Mouse (Mus musculus) hindbrain, postnatal 0 days (tissue): ENCODE results near the gene Cyp2d10. TPM values are rescaled to one million over a fixed set of nuclear protein-coding genes. Genes with fewer than 3 reads are reported as not detected.

Experiments
- ATAC-seq: fragments of 200-750 bp; cut with Nextera tagmentation; 2 replicates; pipeline ENCODE4 v1.8.0; 2017; ENCODE audit warnings: mild to moderate bottlenecking, moderate TSS enrichment, moderate library complexity
- DNase-seq: peaks from one replicate; pipeline ENCODE4 v3.0.0-alpha.2; 2015; ENCODE audit warnings: low spot score
- H3K27ac ChIP-seq: fragments of 300-500 bp; sonication (generic); 2 replicates; pipeline ENCODE4 v1.5.1; 2014; ENCODE audit warnings: mild to moderate bottlenecking
- H3K27me3 ChIP-seq: fragments of 300-500 bp; sonication (generic); 2 replicates; pipeline ENCODE4 v1.6.1; 2014; ENCODE audit warnings: low read length, mixed read lengths; ENCODE audit not compliant: insufficient read depth
- H3K36me3 ChIP-seq: fragments of 300-500 bp; sonication (generic); 2 replicates; pipeline ENCODE4 v1.6.1; 2014; ENCODE audit warnings: low read length, mixed read lengths; ENCODE audit not compliant: insufficient read depth
- H3K4me1 ChIP-seq: fragments of 300-500 bp; sonication (generic); 2 replicates; pipeline ENCODE4 v1.6.1; 2014; ENCODE audit warnings: antibody characterized with exemption, low read length, mixed read lengths; ENCODE audit not compliant: insufficient read depth
- H3K4me2 ChIP-seq: fragments of 300-500 bp; sonication (generic); 2 replicates; pipeline ENCODE4 v1.6.1; 2014; ENCODE audit warnings: low read depth, mild to moderate bottlenecking, low read length, moderate library complexity, mixed read lengths
- H3K4me3 ChIP-seq: fragments of 300-500 bp; sonication (generic); 2 replicates; pipeline ENCODE4 v1.5.1; 2014; ENCODE audit warnings: low read length
- H3K9ac ChIP-seq: fragments of 300-500 bp; sonication (generic); replicated peaks from 2 replicates; pipeline ENCODE4 v1.6.1; 2014; ENCODE audit warnings: mild to moderate bottlenecking, low read length, moderate library complexity, mixed read lengths
- H3K9me3 ChIP-seq: fragments of 300-500 bp; sonication (generic); 2 replicates; pipeline ENCODE4 v1.6.1; 2016; ENCODE audit warnings: low read length, mixed read lengths
- CTCF ChIP-seq: IDR thresholded peaks from 2 replicates; pipeline ENCODE4 v1.5.1; 2016; ENCODE audit warnings: antibody characterized with exemption, control low read depth, low read depth
- WGBS: fragments of 180-500 bp; shearing (Covaris S2); extraction: QIAGEN DNeasy Blood & Tissue Kit; methylation state at CpG from one replicate; pipeline ENCODE4 v1.1.7; 2014; 5-methylcytosine and 5-hydroxymethylcytosine counted together
- polyA plus RNA-seq: library from polyadenylated mRNA; unstranded; fragments of >200 nt; fragmentation: Nextera tagmentation; extraction: Ambion mirVana; gene quantifications from 2 replicates; pipeline ENCODE4 v1.2.1, GENCODE M21; 2015
- total RNA-seq: library from RNA; depleted of rRNA; stranded (reverse); fragments of >200 nt; gene quantifications from 2 replicates; pipeline ENCODE4 v1.2.3, GENCODE M21; 2014

Cyp2d10 gene
- total and polyA plus RNA-seq, 2 experiments from 2014 or later = not detected

- Histone ChIP-seq H3K9me3 (peaks cover 7% of the 10 kb centered on the region; the same call in 1 of the 2 replicates), H3K4me3 (no peak overlapping the region), H3K27ac (no peak overlapping the region), H3K9ac (no peak overlapping the region), H3K27me3 (no peaks in the 10 kb centered on the region), H3K4me1 (no peaks in the 10 kb centered on the region), H3K36me3 (no peaks in the 10 kb centered on the region), H3K4me2 (no peak overlapping the region)
- DNase-seq (no peak), ATAC-seq (no peak)
- TF ChIP-seq CTCF = 0 out of 2 replicates have a peak, but pooled peaks have one; percentile 6
- 72% methylated on average over 5 of the region's 5 CpGs for WGBS
These were observed 31.1 kb upstream of the Cyp2d10 start for GRCm38 (mm10) chr15:82437975-82438617.

DNA sequence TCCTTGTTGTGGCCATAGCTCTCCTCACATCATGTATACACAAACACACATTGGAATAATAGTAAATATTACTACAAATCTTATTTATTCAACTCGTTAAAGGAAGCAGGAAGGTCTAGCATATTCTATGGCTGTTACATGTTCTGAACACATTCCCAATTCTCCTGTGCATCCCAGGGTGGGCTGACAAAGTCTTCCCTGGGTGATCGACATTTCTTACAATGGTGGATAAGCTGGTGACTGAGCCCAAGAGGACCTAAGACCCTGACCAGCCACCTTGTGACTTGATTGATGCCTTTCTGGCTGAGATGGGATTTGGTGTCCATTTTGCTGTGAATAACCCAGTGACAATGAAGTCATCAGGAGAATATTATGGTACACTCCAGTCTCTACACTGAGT lies 28.6 kb upstream of the Cyp2d10 start:
- Histone ChIP-seq H3K4me2 (no peak overlapping the region), H3K4me1 (no peaks in the 10 kb centered on the region), H3K4me3 (no peak overlapping the region), H3K27me3 (no peaks in the 10 kb centered on the region), H3K27ac (no peak overlapping the region), H3K9me3 (peaks cover 7% of the 10 kb centered on the region; the same call in 1 of the 2 replicates), H3K36me3 (no peaks in the 10 kb centered on the region), H3K9ac (no peak overlapping the region)
- 95% methylated on average over 2 of the region's 2 CpGs for WGBS
- no peak for DNase-seq
- no peak for ATAC-seq
- no peak for TF ChIP-seq CTCF

DNA sequence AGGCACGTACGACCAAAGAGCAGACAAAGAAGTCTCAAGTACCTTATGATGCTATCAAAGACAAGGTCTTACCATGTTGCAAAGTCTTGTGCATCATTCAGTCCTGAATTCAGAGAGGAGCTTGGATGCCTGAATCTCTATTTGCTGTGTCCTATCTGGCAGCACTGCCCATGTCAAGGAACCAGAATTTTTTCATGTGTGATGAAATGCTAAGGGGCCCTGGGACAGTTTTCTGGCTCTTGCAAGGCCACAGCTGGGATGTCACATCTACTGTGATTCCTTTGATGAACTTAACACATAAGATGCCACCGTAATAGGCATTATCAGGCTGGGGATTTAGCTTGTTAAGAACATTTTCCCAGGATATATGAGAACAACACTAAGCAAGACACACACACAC lies 28.0 kb upstream of the Cyp2d10 start:
- no peak overlapping the region for H3K4me2 ChIP-seq
- no peak overlapping the region for H3K4me3 ChIP-seq
- H3K4me1 ChIP-seq = no peaks in the 10 kb centered on the region
- WGBS = 78% methylated on average over 3 of the region's 3 CpGs
- no peak overlapping the region for H3K9ac ChIP-seq
- no peak for DNase-seq
- H3K27me3 ChIP-seq = no peaks in the 10 kb centered on the region
- no peak for TF ChIP-seq CTCF
- H3K9me3 ChIP-seq = peaks cover 7% of the 10 kb centered on the region; the same call in 1 of the 2 replicates
- no peaks in the 10 kb centered on the region for H3K36me3 ChIP-seq
- ATAC-seq = no peak
- no peak overlapping the region for H3K27ac ChIP-seq

- Histone ChIP-seq H3K9me3 (peaks cover 11% of the 10 kb centered on the region; the same call in 1 of the 2 replicates), H3K27me3 (no peaks in the 10 kb centered on the region), H3K4me1 (no peaks in the 10 kb centered on the region), H3K4me2 (no peak overlapping the region), H3K36me3 (no peaks in the 10 kb centered on the region), H3K9ac (no peak overlapping the region), H3K27ac (no peak overlapping the region), H3K4me3 (no peak overlapping the region)
- DNase-seq (no peak), ATAC-seq (no peak)
- TF ChIP-seq CTCF = no peak
- WGBS = 87% methylated on average over 3 of the region's 3 CpGs
These were observed 27.5 kb upstream of the Cyp2d10 start for GRCm38 (mm10) chr15:82434541-82434940.

GRCm38 (mm10) chr15:82433621-82434020 lies 26.6 kb upstream of the Cyp2d10 start:
- Histone ChIP-seq H3K4me2 (no peak overlapping the region), H3K36me3 (no peaks in the 10 kb centered on the region), H3K27me3 (no peaks in the 10 kb centered on the region), H3K9me3 (peaks cover 11% of the 10 kb centered on the region; the same call in 1 of the 2 replicates), H3K27ac (no peak overlapping the region), H3K9ac (no peak overlapping the region), H3K4me3 (no peak overlapping the region), H3K4me1 (no peaks in the 10 kb centered on the region)
- ATAC-seq (no peak), DNase-seq (no peak)
- no peak for TF ChIP-seq CTCF
- WGBS = 90% methylated on average over 3 of the region's 3 CpGs

DNA sequence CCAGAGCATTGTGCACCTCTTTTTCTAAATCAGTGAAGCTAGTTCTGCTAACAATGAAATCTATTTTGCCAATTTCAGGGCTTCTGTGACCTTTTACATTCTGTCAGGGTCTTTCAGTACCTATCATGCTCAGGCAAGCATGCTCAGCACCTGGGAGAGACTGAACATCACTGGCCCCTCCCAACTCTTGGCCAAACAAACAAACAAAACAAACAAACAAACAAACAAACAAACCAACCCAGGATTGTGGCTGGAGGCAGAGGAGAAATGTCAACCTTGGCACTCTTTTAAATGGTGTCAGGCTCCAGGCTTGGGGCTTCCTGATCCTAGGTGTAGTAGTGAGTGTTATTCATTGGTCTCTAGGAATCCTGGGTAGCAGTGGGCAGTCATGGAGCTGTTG lies 26.1 kb upstream of the Cyp2d10 start, which contains the start of gene Cyp2d9:
Gene Cyp2d9 (plus strand): TSS at position 301 of the 400 bp plus-strand sequence.
- no peak within 1 kb of the TSS for H3K4me2 ChIP-seq
- no peaks in the 10 kb centered on the region for H3K36me3 ChIP-seq
- H3K27me3 ChIP-seq = no peaks in the 10 kb centered on the region
- DNase-seq (no peak), ATAC-seq (no peak)
- no peak for TF ChIP-seq CTCF
- H3K9me3 ChIP-seq = peaks cover 12% of the 10 kb centered on the region; the same call in 1 of the 2 replicates
- no peaks in the 10 kb centered on the region for H3K4me1 ChIP-seq
- H3K27ac ChIP-seq = no peak within 1 kb of the TSS
- H3K4me3 ChIP-seq = no peak within 1 kb of the TSS
- H3K9ac ChIP-seq = no peak within 1 kb of the TSS

- H3K4me3 ChIP-seq = no peak overlapping the region
- H3K27me3 ChIP-seq = no peaks in the 10 kb centered on the region
- H3K4me2 ChIP-seq = no peak overlapping the region
- no peak overlapping the region for H3K9ac ChIP-seq
- ATAC-seq (no peak), DNase-seq (no peak)
- no peaks in the 10 kb centered on the region for H3K36me3 ChIP-seq
- H3K9me3 ChIP-seq = 0 out of 2 replicates have a peak, but pooled peaks cover 2% of the 10 kb centered on the region
- WGBS = 87% methylated on average over 3 of the region's 3 CpGs
- no peak for TF ChIP-seq CTCF
- H3K4me1 ChIP-seq = no peaks in the 10 kb centered on the region
- no peak overlapping the region for H3K27ac ChIP-seq
These were observed 16.5 kb upstream of the Cyp2d10 start for GRCm38 (mm10) chr15:82423471-82423870.
